Comparison of ENCODE assay signal across 30 mouse cellular contexts in the genomic region with DNA sequence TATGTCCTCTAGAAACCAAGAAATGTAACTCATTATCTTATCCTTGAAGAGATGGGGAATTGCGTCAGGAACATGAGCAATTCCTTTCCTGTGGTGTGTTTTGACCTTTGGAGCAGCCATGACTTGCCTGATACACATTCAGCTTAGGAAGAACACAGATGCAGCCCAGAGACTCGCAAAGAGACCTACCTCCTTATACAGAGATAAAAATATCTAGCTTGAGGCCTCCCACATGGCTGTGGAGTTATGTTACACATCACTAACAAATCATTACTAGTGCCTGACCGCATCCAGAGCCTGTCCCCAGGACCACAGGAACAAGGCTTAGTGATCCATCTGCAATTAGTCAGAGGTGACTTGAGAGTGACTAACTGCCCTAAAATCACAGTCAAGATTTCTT. TPM values are rescaled to one million over a fixed set of nuclear protein-coding genes. Genes with fewer than 3 reads are reported as not detected.
A peak's percentile ranks its signal among the peaks of the same experiment; 100 is the strongest.
DNase-seq lines count a peak whose midpoint lies in the region; ATAC-seq lines count a peak whose summit lies in the region.
"Had no signal": no experiment of that assay in that cellular context is flagged by ENCODE, and none has a peak within 500 bp of the region (broad histone marks: within the 10 kb centered on the region; RNA-seq: fewer than 3 reads in every experiment).

No protein-coding gene starts in this region.

- H3K9ac ChIP-seq in intestine, embryonic 15.5 days, result no peak overlapping the region
- H3K9ac ChIP-seq in midbrain, embryonic 11.5 days (ENCODE audit: low read length), result no peak overlapping the region
- H3K9ac ChIP-seq: forebrain, embryonic 13.5 days; heart, embryonic 12.5 days; hindbrain, embryonic 13.5 days; limb, embryonic 12.5 days; liver, embryonic 12.5 days; liver, postnatal 0 days; midbrain, embryonic 12.5 days; neural tube, embryonic 13.5 days had no signal

- no peaks in the 10 kb centered on the region for H3K36me3 ChIP-seq in intestine, embryonic 15.5 days
- H3K36me3 ChIP-seq in midbrain, embryonic 11.5 days (ENCODE audit: control insufficient read depth, insufficient read depth, low read length), result no peaks in the 10 kb centered on the region
- H3K36me3 ChIP-seq: heart, embryonic 12.5 days; hindbrain, embryonic 13.5 days; limb, embryonic 12.5 days; liver, embryonic 12.5 days; midbrain, embryonic 12.5 days; neural tube, embryonic 13.5 days had no signal

- 0 out of 2 replicates have a peak overlapping the region, but pooled peaks have one; percentile 11 for H3K27ac ChIP-seq in intestine, embryonic 15.5 days
- H3K27ac ChIP-seq in midbrain, embryonic 11.5 days (ENCODE audit: low read depth, low read length), result no peak overlapping the region
- H3K27ac ChIP-seq: forebrain, embryonic 13.5 days; hindbrain, embryonic 13.5 days; limb, embryonic 12.5 days; liver, embryonic 12.5 days; midbrain, embryonic 12.5 days; neural tube, embryonic 13.5 days had no signal

- ATAC-seq in intestine, embryonic 15.5 days, result peak; percentile 32
- no peak for ATAC-seq in midbrain, embryonic 11.5 days (ENCODE audit: low FRiP score)
- ATAC-seq: forebrain, embryonic 13.5 days; liver, embryonic 12.5 days; liver, postnatal 0 days had no signal

- H3K4me2 ChIP-seq in intestine, embryonic 15.5 days (replicated peaks), result 0 out of 2 replicates have a peak overlapping the region, but pooled peaks have one; percentile 17
- H3K4me2 ChIP-seq in midbrain, embryonic 11.5 days, result no peak overlapping the region
- H3K4me2 ChIP-seq: forebrain, embryonic 13.5 days; heart, embryonic 12.5 days; hindbrain, embryonic 13.5 days; limb, embryonic 12.5 days; liver, embryonic 12.5 days; midbrain, embryonic 12.5 days; neural tube, embryonic 13.5 days had no signal

- H3K9me3 ChIP-seq in intestine, embryonic 15.5 days, result no peaks in the 10 kb centered on the region
- no peaks in the 10 kb centered on the region for H3K9me3 ChIP-seq in midbrain, embryonic 11.5 days (ENCODE audit: control insufficient read depth, low read length)
- H3K9me3 ChIP-seq: forebrain, embryonic 13.5 days; heart, embryonic 12.5 days; hindbrain, embryonic 13.5 days; limb, embryonic 12.5 days; liver, embryonic 12.5 days; midbrain, embryonic 12.5 days; neural tube, embryonic 13.5 days had no signal

- WGBS in intestine, embryonic 15.5 days, result 53% methylated on average over 3 of the region's 3 CpGs
- WGBS in midbrain, embryonic 11.5 days, result 89% methylated on average over 3 of the region's 3 CpGs

- H3K4me3 ChIP-seq in intestine, embryonic 15.5 days (replicated peaks), result no peak overlapping the region
- H3K4me3 ChIP-seq in midbrain, embryonic 11.5 days (ENCODE audit: low read depth, low read length), result no peak overlapping the region
- H3K4me3 ChIP-seq: forebrain, embryonic 13.5 days; heart, embryonic 12.5 days; hindbrain, embryonic 13.5 days; limb, embryonic 12.5 days; liver, embryonic 12.5 days; midbrain, embryonic 12.5 days; neural tube, embryonic 13.5 days had no signal

- peaks cover 4% of the 10 kb centered on the region; the same call in 1 of the 2 replicates for H3K4me1 ChIP-seq in intestine, embryonic 15.5 days (replicated peaks)
- no peaks in the 10 kb centered on the region for H3K4me1 ChIP-seq in midbrain, embryonic 11.5 days (ENCODE audit: control insufficient read depth, insufficient read depth, low read length)
- H3K4me1 ChIP-seq: heart, embryonic 12.5 days; hindbrain, embryonic 13.5 days; limb, embryonic 12.5 days; midbrain, embryonic 12.5 days; neural tube, embryonic 13.5 days had no signal

- H3K27me3 ChIP-seq in intestine, embryonic 15.5 days (replicated peaks), result no peaks in the 10 kb centered on the region
- no peaks in the 10 kb centered on the region for H3K27me3 ChIP-seq in midbrain, embryonic 11.5 days (ENCODE audit: control insufficient read depth, insufficient read depth, low read length)
- H3K27me3 ChIP-seq: CH12.LX; forebrain, embryonic 13.5 days; heart, embryonic 12.5 days; hindbrain, embryonic 13.5 days; limb, embryonic 12.5 days; liver, embryonic 12.5 days; midbrain, embryonic 12.5 days; neural tube, embryonic 13.5 days had no signal

- DNase-seq in adrenal gland, adult 2 months, result peak; percentile 55
- no peak for DNase-seq in adrenal gland, postnatal 10 days
- DNase-seq in 3T3-L1 (ENCODE audit: low read depth, low spot score), result peak; percentile 74
- DNase-seq in yolk sac, embryonic 10.5 days (ENCODE audit: low spot score), result peak; percentile 36
- DNase-seq in midbrain, embryonic 11.5 days (ENCODE audit: low spot score, missing footprints), result no peak
- DNase-seq in heart, adult 8-10 months (ENCODE audit: low spot score), result no peak
- DNase-seq: B cell, adult 2 months; cerebellum, adult 2 months; cerebellum, postnatal 25 days; gastrocnemius, postnatal 14 days; heart, postnatal 4 days; kidney, adult 8-10 months; kidney, postnatal 10 days; layer of hippocampus, postnatal 36 days; liver, postnatal 0 days; lung, postnatal 36 days; thymus, postnatal 14 days had no signal

RNA-seq across cellular contexts. Expression of a gene that starts 42.3 kb away (rescaled TPM):
- 1 to 10 TPM in 1 of 2 experiments, not detected in 1; 2.5 TPM for total RNA-seq in adrenal gland, adult 2 months (2021)
- 0.08 and 0.24 TPM in 2 replicates for polyA plus RNA-seq in adrenal gland, adult 2 months (2012; rRNA removed)
- total RNA-seq in adrenal gland, postnatal 10 days (2021), result not detected
- 1.6 and 2.4 TPM in 2 replicates for polyA plus RNA-seq in intestine, embryonic 15.5 days (2015; fragmentation: Nextera tagmentation; extraction: Ambion mirVana)
- not detected in 2 replicates for polyA plus RNA-seq in midbrain, embryonic 11.5 days (2014; fragmentation: Nextera tagmentation; extraction: Ambion mirVana)
- not detected for total RNA-seq in heart, adult 8-10 months (2022)
- total RNA-seq: granulocyte monocyte progenitor cell, adult 5-6 weeks; heart, postnatal 4 days; layer of hippocampus, postnatal 36 days; left cerebral cortex, postnatal 25 days; midbrain, postnatal 0 days had no signal
- polyA plus RNA-seq: cerebellum, adult 2 months; embryonic facial prominence, embryonic 11.5 days; forebrain, embryonic 13.5 days; limb, embryonic 12.5 days; liver, postnatal 0 days; midbrain, embryonic 12.5 days; midbrain, postnatal 0 days had no signal

Comparison
In these comparisons a context has a peak if more than half of its experiments do, and no peak if none do; other contexts are left out.
1. DNase-seq: peak in adrenal gland, adult 2 months (single experiment), 3T3-L1 (single experiment) and yolk sac, embryonic 10.5 days (single experiment); none in adrenal gland, postnatal 10 days (single experiment), midbrain, embryonic 11.5 days (single experiment) and heart, adult 8-10 months (single experiment).